Mouse (Mus musculus) lung, postnatal 10 days (tissue): ENCODE data around the gene Stpg4.

Source experiments
- DNase-seq: peaks from one replicate; pipeline ENCODE4 v3.0.0; 2021

Gene Stpg4

GRCm38 (mm10) chr17:87427511-87427910, at the start of gene Stpg4:
Gene Stpg4, minus strand, starts transcription at chr17:87427741.
- DNase-seq: no peak

- peak; percentile 19 for DNase-seq
Measured at GRCm38 (mm10) chr17:87475356-87475755, 47.8 kb upstream of the Stpg4 start.

- no peak for DNase-seq
Measured at GRCm38 (mm10) chr17:87474501-87474795, 46.9 kb upstream of the Stpg4 start.

GRCm38 (mm10) chr17:87473736-87474500, 46.4 kb upstream of the Stpg4 start:
- peak; percentile 66 for DNase-seq

- no peak for DNase-seq
Measured at GRCm38 (mm10) chr17:87473441-87473735, 45.8 kb upstream of the Stpg4 start.

GRCm38 (mm10) chr17:87472879-87473278, 45.3 kb upstream of the Stpg4 start:
- peak; percentile 41 for DNase-seq

- no peak for DNase-seq
Measured at GRCm38 (mm10) chr17:87471661-87472060, 44.1 kb upstream of the Stpg4 start.

- DNase-seq: no peak
Measured at GRCm38 (mm10) chr17:87470797-87471196, 43.3 kb upstream of the Stpg4 start.

GRCm38 (mm10) chr17:87470282-87470681, 42.7 kb upstream of the Stpg4 start:
- no peak for DNase-seq

GRCm38 (mm10) chr17:87469428-87469827, 41.9 kb upstream of the Stpg4 start:
- no peak for DNase-seq

GRCm38 (mm10) chr17:87468616-87469015, 41.1 kb upstream of the Stpg4 start:
- no peak for DNase-seq

GRCm38 (mm10) chr17:87461499-87461896, 34.0 kb upstream of the Stpg4 start:
- DNase-seq: no peak

GRCm38 (mm10) chr17:87460669-87461498, 33.3 kb upstream of the Stpg4 start:
- no peak for DNase-seq

GRCm38 (mm10) chr17:87459750-87460668, 32.5 kb upstream of the Stpg4 start:
- DNase-seq: peak; percentile 50

GRCm38 (mm10) chr17:87458911-87459749, 31.6 kb upstream of the Stpg4 start:
- DNase-seq: peak; percentile 68

GRCm38 (mm10) chr17:87457961-87458360, 30.4 kb upstream of the Stpg4 start:
- no peak for DNase-seq

- no peak for DNase-seq
Measured at GRCm38 (mm10) chr17:87454121-87454520, 26.6 kb upstream of the Stpg4 start.

GRCm38 (mm10) chr17:87453336-87453735, 25.8 kb upstream of the Stpg4 start:
- no peak for DNase-seq

GRCm38 (mm10) chr17:87448881-87449280, 21.3 kb upstream of the Stpg4 start:
- no peak for DNase-seq

GRCm38 (mm10) chr17:87448339-87448738, 20.8 kb upstream of the Stpg4 start:
- no peak for DNase-seq

GRCm38 (mm10) chr17:87447612-87448200, 20.2 kb upstream of the Stpg4 start:
- no peak for DNase-seq
